Mouse (Mus musculus) hindbrain, postnatal 0 days (tissue): ENCODE measurements around the gene Epx. TPM values are rescaled to one million over a fixed set of nuclear protein-coding genes. Genes with fewer than 3 reads are reported as not detected.
A peak's percentile ranks its signal among the peaks of the same experiment; 100 is the strongest.
"Not testable (repeated sequence)": the region's sequence is repeated elsewhere in the genome, so short reads cannot be mapped to it uniquely, and the experiment has no call there.

Source experiments
- ATAC-seq: fragments of 200-750 bp; cut with Nextera tagmentation; 2 replicates; pipeline ENCODE4 v1.8.0; 2017; ENCODE audit warnings: mild to moderate bottlenecking, moderate TSS enrichment, moderate library complexity
- DNase-seq: peaks from one replicate; pipeline ENCODE4 v3.0.0-alpha.2; 2015; ENCODE audit warnings: low spot score
- H3K27ac ChIP-seq: fragments of 300-500 bp; sonication (generic); 2 replicates; pipeline ENCODE4 v1.5.1; 2014; ENCODE audit warnings: mild to moderate bottlenecking
- H3K27me3 ChIP-seq: fragments of 300-500 bp; sonication (generic); 2 replicates; pipeline ENCODE4 v1.6.1; 2014; ENCODE audit warnings: low read length, mixed read lengths; ENCODE audit not compliant: insufficient read depth
- H3K36me3 ChIP-seq: fragments of 300-500 bp; sonication (generic); 2 replicates; pipeline ENCODE4 v1.6.1; 2014; ENCODE audit warnings: low read length, mixed read lengths; ENCODE audit not compliant: insufficient read depth
- H3K4me1 ChIP-seq: fragments of 300-500 bp; sonication (generic); 2 replicates; pipeline ENCODE4 v1.6.1; 2014; ENCODE audit warnings: antibody characterized with exemption, low read length, mixed read lengths; ENCODE audit not compliant: insufficient read depth
- H3K4me2 ChIP-seq: fragments of 300-500 bp; sonication (generic); 2 replicates; pipeline ENCODE4 v1.6.1; 2014; ENCODE audit warnings: low read depth, mild to moderate bottlenecking, low read length, moderate library complexity, mixed read lengths
- H3K4me3 ChIP-seq: fragments of 300-500 bp; sonication (generic); 2 replicates; pipeline ENCODE4 v1.5.1; 2014; ENCODE audit warnings: low read length
- H3K9ac ChIP-seq: fragments of 300-500 bp; sonication (generic); replicated peaks from 2 replicates; pipeline ENCODE4 v1.6.1; 2014; ENCODE audit warnings: mild to moderate bottlenecking, low read length, moderate library complexity, mixed read lengths
- H3K9me3 ChIP-seq: fragments of 300-500 bp; sonication (generic); 2 replicates; pipeline ENCODE4 v1.6.1; 2016; ENCODE audit warnings: low read length, mixed read lengths
- CTCF ChIP-seq: IDR thresholded peaks from 2 replicates; pipeline ENCODE4 v1.5.1; 2016; ENCODE audit warnings: antibody characterized with exemption, control low read depth, low read depth
- WGBS: fragments of 180-500 bp; shearing (Covaris S2); extraction: QIAGEN DNeasy Blood & Tissue Kit; methylation state at CpG from one replicate; pipeline ENCODE4 v1.1.7; 2014; 5-methylcytosine and 5-hydroxymethylcytosine counted together
- polyA plus RNA-seq: library from polyadenylated mRNA; unstranded; fragments of >200 nt; fragmentation: Nextera tagmentation; extraction: Ambion mirVana; gene quantifications from 2 replicates; pipeline ENCODE4 v1.2.1, GENCODE M21; 2015
- total RNA-seq: library from RNA; depleted of rRNA; stranded (reverse); fragments of >200 nt; gene quantifications from 2 replicates; pipeline ENCODE4 v1.2.3, GENCODE M21; 2014

The Epx gene
- total and polyA plus RNA-seq, 2 experiments from 2014 or later, result 0.89 to 1.6 TPM

GRCm38 (mm10) chr11:87884856-87885255 is 9.5 kb upstream of the Epx start:
- DNase-seq (no peak), ATAC-seq (no peak)
- Histone ChIP-seq H3K27me3 (no peaks in the 10 kb centered on the region), H3K4me2 (no peak overlapping the region), H3K4me1 (no peaks in the 10 kb centered on the region), H3K9ac (no peak overlapping the region), H3K4me3 (no peak overlapping the region), H3K36me3 (no peaks in the 10 kb centered on the region), H3K9me3 (no peaks in the 10 kb centered on the region), H3K27ac (no peak overlapping the region)
- WGBS, result 81% methylated on average over 5 of the region's 5 CpGs
- no peak for TF ChIP-seq CTCF

DNA sequence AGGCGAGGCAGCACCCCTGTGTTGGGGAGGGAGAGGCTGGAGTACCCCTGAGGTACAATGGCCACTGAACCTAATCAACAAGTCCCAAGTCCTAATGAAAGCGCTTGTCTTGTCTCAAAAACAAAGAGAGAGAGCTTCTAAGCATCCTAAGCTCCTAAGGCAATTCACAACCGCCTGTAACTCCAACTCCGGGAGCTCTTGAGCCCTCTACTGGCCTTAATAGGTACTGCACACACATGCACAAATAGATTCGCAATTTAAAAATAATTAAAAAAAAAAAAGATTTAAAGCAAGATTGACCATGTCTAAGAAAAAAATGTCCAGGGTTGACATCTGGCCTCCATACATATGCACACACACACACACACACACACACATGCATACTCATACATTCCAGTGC is 8.2 kb upstream of the Epx start:
- no peak overlapping the region for H3K27ac ChIP-seq
- WGBS, result 52% methylated on average over 5 of the region's 5 CpGs
- no peak overlapping the region for H3K4me2 ChIP-seq
- H3K4me3 ChIP-seq, result no peak overlapping the region
- H3K36me3 ChIP-seq, result no peaks in the 10 kb centered on the region
- DNase-seq, result peak; percentile 54
- H3K9ac ChIP-seq, result no peak overlapping the region
- no peak for ATAC-seq
- H3K4me1 ChIP-seq, result no peaks in the 10 kb centered on the region
- no peaks in the 10 kb centered on the region for H3K9me3 ChIP-seq
- peak; percentile 74 for TF ChIP-seq CTCF
- H3K27me3 ChIP-seq, result no peaks in the 10 kb centered on the region

- DNase-seq, result no peak
- Histone ChIP-seq H3K27ac (no peak overlapping the region), H3K9ac (no peak overlapping the region), H3K36me3 (no peaks in the 10 kb centered on the region), H3K27me3 (no peaks in the 10 kb centered on the region), H3K4me2 (no peak overlapping the region), H3K4me3 (no peak overlapping the region), H3K9me3 (no peaks in the 10 kb centered on the region), H3K4me1 (no peaks in the 10 kb centered on the region)
- no peak for TF ChIP-seq CTCF
- WGBS, result 82% methylated on average over 4 of the region's 4 CpGs
- no peak for ATAC-seq
Measured at GRCm38 (mm10) chr11:87881714-87882113, 6.4 kb upstream of the Epx start.

GRCm38 (mm10) chr11:87879826-87880225 is 4.5 kb upstream of the Epx start:
- no peak overlapping the region for H3K4me3 ChIP-seq
- DNase-seq (no peak), ATAC-seq (no peak)
- no peaks in the 10 kb centered on the region for H3K4me1 ChIP-seq
- TF ChIP-seq CTCF, result no peak
- H3K27me3 ChIP-seq, result no peaks in the 10 kb centered on the region
- no peak overlapping the region for H3K9ac ChIP-seq
- no peak overlapping the region for H3K27ac ChIP-seq
- H3K9me3 ChIP-seq, result no peaks in the 10 kb centered on the region
- no peaks in the 10 kb centered on the region for H3K36me3 ChIP-seq
- 67% methylated on average over 9 of the region's 9 CpGs for WGBS
- no peak overlapping the region for H3K4me2 ChIP-seq

GRCm38 (mm10) chr11:87871766-87872165 is 3.6 kb downstream of the Epx start:
- 28% methylated on average over 8 of the region's 8 CpGs for WGBS
- H3K27me3 ChIP-seq, result no peaks in the 10 kb centered on the region
- ATAC-seq (0 out of 2 replicates have a peak, but pooled peaks have one; percentile 70), DNase-seq (peak; percentile 51)
- no peaks in the 10 kb centered on the region for H3K36me3 ChIP-seq
- peak overlapping the region; percentile 28; the same call in 1 of the 2 replicates for H3K4me2 ChIP-seq
- no peak overlapping the region for H3K27ac ChIP-seq
- no peaks in the 10 kb centered on the region for H3K9me3 ChIP-seq
- no peak for TF ChIP-seq CTCF
- H3K4me3 ChIP-seq, result no peak overlapping the region
- no peaks in the 10 kb centered on the region for H3K4me1 ChIP-seq
- no peak overlapping the region for H3K9ac ChIP-seq

- Histone ChIP-seq H3K4me2 (no peak overlapping the region), H3K4me3 (no peak overlapping the region), H3K27ac (no peak overlapping the region), H3K27me3 (no peaks in the 10 kb centered on the region), H3K36me3 (no peaks in the 10 kb centered on the region), H3K9ac (no peak overlapping the region), H3K9me3 (no peaks in the 10 kb centered on the region), H3K4me1 (no peaks in the 10 kb centered on the region)
- ATAC-seq (no peak), DNase-seq (no peak)
- WGBS, result 79% methylated on average over 2 of the region's 2 CpGs
- TF ChIP-seq CTCF, result no peak
Measured at GRCm38 (mm10) chr11:87870096-87870495, 5.2 kb downstream of the Epx start.

GRCm38 (mm10) chr11:87866891-87867290 is 8.4 kb downstream of the Epx start:
- not testable (repeated sequence) for H3K27me3 ChIP-seq, H3K36me3 ChIP-seq, H3K27ac ChIP-seq, H3K4me3 ChIP-seq, H3K4me2 ChIP-seq, DNase-seq, H3K9me3 ChIP-seq, ATAC-seq, H3K4me1 ChIP-seq, H3K9ac ChIP-seq
- 100% methylated on average over 1 of the region's 2 CpGs for WGBS
- peak; percentile 18; the same call in 1 of the 2 replicates for TF ChIP-seq CTCF
